Mouse (Mus musculus) midbrain, embryonic 14.5 days (tissue): ENCODE measurements around the gene Ppfia4. TPM values are rescaled to one million over a fixed set of nuclear protein-coding genes. Genes with fewer than 3 reads are reported as not detected.

Source experiments
- ATAC-seq: fragments of 200-750 bp; cut with Nextera tagmentation; 2 replicates; pipeline ENCODE4 v1.8.0; 2017; ENCODE audit warnings: moderate number of reproducible peaks, moderate library complexity; ENCODE audit not compliant: low FRiP score, low TSS enrichment
- DNase-seq: peaks from one replicate; pipeline ENCODE4 v3.0.0-alpha.2; 2015
- H3K27ac ChIP-seq: fragments of 300-500 bp; sonication (generic); replicated peaks from 2 replicates; pipeline ENCODE4 v1.5.1; 2014; ENCODE audit warnings: mild to moderate bottlenecking, low read depth, low read length, moderate library complexity
- H3K27me3 ChIP-seq: fragments of 300-500 bp; sonication (generic); 2 replicates; pipeline ENCODE4 v1.6.1; 2014; ENCODE audit warnings: low read length, control low read depth, mixed read lengths; ENCODE audit not compliant: control insufficient read depth, insufficient read depth
- H3K36me3 ChIP-seq: fragments of 300-500 bp; sonication (generic); 2 replicates; pipeline ENCODE4 v1.6.1; 2014; ENCODE audit warnings: low read length, control low read depth; ENCODE audit not compliant: control insufficient read depth, insufficient read depth
- H3K4me1 ChIP-seq: fragments of 300-500 bp; sonication (generic); 2 replicates; pipeline ENCODE4 v1.6.1; 2014; ENCODE audit warnings: mild to moderate bottlenecking, antibody characterized with exemption, low read length, control low read depth; ENCODE audit not compliant: control insufficient read depth, insufficient read depth
- H3K4me2 ChIP-seq: fragments of 300-500 bp; sonication (generic); 2 replicates; pipeline ENCODE4 v1.6.1; 2014; ENCODE audit warnings: mild to moderate bottlenecking, low read length, moderate library complexity
- H3K4me3 ChIP-seq: fragments of 300-500 bp; sonication (generic); replicated peaks from 2 replicates; pipeline ENCODE4 v1.5.1; 2014; ENCODE audit warnings: low read depth, low read length
- H3K9ac ChIP-seq: fragments of 300-500 bp; sonication (generic); replicated peaks from 2 replicates; pipeline ENCODE4 v1.6.1; 2014; ENCODE audit warnings: mild to moderate bottlenecking, low read length, moderate library complexity
- H3K9me3 ChIP-seq: fragments of 300-500 bp; sonication (generic); 2 replicates; pipeline ENCODE4 v1.6.1; 2016; ENCODE audit warnings: low read length, control low read depth, mixed read lengths; ENCODE audit not compliant: control insufficient read depth
- WGBS: fragments of 180-500 bp; shearing (Covaris S2); extraction: QIAGEN DNeasy Blood & Tissue Kit; methylation state at CpG from one replicate; pipeline ENCODE4 v1.1.7; 2014; 5-methylcytosine and 5-hydroxymethylcytosine counted together
- polyA plus RNA-seq: library from polyadenylated mRNA; unstranded; fragments of >200 nt; fragmentation: Nextera tagmentation; extraction: Ambion mirVana; gene quantifications from 2 replicates; pipeline ENCODE4 v1.2.1, GENCODE M21; 2014

The Ppfia4 gene
- polyA plus RNA-seq, 1 experiment from 2014 or later, result 11.5 TPM

DNA sequence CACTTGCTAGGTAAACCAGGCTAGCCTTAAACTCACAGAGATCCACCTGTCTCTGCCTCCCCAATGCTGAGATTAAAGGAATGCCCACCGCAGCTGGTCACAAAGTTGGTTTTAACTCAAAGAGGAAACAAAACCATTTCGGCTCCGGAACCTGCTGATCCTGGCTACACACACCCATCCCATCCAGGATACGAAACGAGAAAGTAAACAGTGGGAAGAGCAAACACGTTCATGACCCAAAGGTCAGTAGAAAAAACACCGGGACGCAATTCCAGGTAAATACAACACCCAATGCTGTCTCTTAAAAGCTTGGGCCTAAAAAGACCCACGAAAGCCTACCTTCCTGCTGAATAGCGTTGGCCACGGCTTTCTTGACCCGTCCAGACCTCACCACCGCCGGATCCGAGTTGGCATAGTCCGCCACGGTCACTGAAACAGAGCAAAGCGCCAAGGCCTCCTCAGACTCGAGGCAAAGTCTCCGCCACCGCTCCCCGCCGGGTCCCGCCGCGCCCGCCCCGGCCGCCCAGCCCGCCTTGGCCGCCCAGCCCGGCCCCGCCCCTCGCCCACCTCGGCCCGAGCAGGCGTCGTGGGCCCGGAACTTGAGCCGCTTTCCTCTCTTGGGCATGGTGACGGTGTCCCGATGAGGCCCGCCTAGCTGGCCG is 28.6 kb upstream of the Ppfia4 start:
- peak overlapping the region; percentile 84 for H3K27ac ChIP-seq
- H3K9ac ChIP-seq, result peak overlapping the region; percentile 90
- WGBS, result 2% methylated on average over 44 of the region's 44 CpGs
- peaks cover 11% of the 10 kb centered on the region for H3K4me1 ChIP-seq
- peak overlapping the region; percentile 73 for H3K4me2 ChIP-seq
- H3K27me3 ChIP-seq, result no peaks in the 10 kb centered on the region
- ATAC-seq (peak; percentile 85), DNase-seq (peak; percentile 8)
- no peaks in the 10 kb centered on the region for H3K9me3 ChIP-seq
- H3K36me3 ChIP-seq, result peaks cover 24% of the 10 kb centered on the region
- H3K4me3 ChIP-seq, result peak overlapping the region; percentile 93

- peaks cover 31% of the 10 kb centered on the region for H3K36me3 ChIP-seq
- no peak overlapping the region for H3K27ac ChIP-seq
- no peak overlapping the region for H3K9ac ChIP-seq
- WGBS, result 89% methylated on average over 7 of the region's 7 CpGs
- ATAC-seq (no peak), DNase-seq (no peak)
- H3K27me3 ChIP-seq, result no peaks in the 10 kb centered on the region
- peak overlapping the region; percentile 93 for H3K4me3 ChIP-seq
- H3K9me3 ChIP-seq, result no peaks in the 10 kb centered on the region
- peak overlapping the region; percentile 73 for H3K4me2 ChIP-seq
- peaks cover 11% of the 10 kb centered on the region for H3K4me1 ChIP-seq
Observed at GRCm38 (mm10) chr1:134360656-134361055, 27.9 kb upstream of the Ppfia4 start.

DNA sequence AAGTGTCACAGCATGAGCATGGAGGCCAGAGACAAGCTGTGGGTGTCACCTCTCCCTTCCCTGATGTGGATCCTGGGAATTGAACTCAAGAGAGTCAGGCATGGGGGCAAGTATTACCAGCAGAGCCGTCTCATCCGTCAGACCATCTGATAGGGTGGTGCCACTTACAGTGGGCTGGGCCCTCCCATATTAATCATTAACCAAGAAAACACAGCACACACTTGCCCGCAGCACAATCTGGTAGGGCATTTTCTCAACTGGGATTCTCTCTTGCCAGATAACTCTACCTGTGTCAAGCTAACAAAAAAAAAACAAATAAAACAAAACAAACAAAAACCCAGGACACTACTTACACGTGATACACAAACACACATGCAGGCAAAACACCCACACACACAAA is 24.7 kb upstream of the Ppfia4 start:
- no peak overlapping the region for H3K27ac ChIP-seq
- no peak overlapping the region for H3K9ac ChIP-seq
- DNase-seq (no peak), ATAC-seq (no peak)
- H3K4me2 ChIP-seq, result no peak overlapping the region
- H3K27me3 ChIP-seq, result no peaks in the 10 kb centered on the region
- H3K4me3 ChIP-seq, result no peak overlapping the region
- H3K36me3 ChIP-seq, result peaks cover 62% of the 10 kb centered on the region
- H3K4me1 ChIP-seq, result peaks cover 11% of the 10 kb centered on the region
- H3K9me3 ChIP-seq, result no peaks in the 10 kb centered on the region
- 96% methylated on average over 4 of the region's 4 CpGs for WGBS

GRCm38 (mm10) chr1:134353326-134353725 is 20.6 kb upstream of the Ppfia4 start:
- Histone ChIP-seq H3K4me2 (no peak overlapping the region), H3K9ac (no peak overlapping the region), H3K27ac (no peak overlapping the region), H3K27me3 (no peaks in the 10 kb centered on the region), H3K4me3 (no peak overlapping the region), H3K4me1 (no peaks in the 10 kb centered on the region), H3K9me3 (no peaks in the 10 kb centered on the region), H3K36me3 (peaks cover 87% of the 10 kb centered on the region)
- WGBS, result 93% methylated on average over 2 of the region's 2 CpGs
- ATAC-seq, result no peak
- DNase-seq, result no peak

DNA sequence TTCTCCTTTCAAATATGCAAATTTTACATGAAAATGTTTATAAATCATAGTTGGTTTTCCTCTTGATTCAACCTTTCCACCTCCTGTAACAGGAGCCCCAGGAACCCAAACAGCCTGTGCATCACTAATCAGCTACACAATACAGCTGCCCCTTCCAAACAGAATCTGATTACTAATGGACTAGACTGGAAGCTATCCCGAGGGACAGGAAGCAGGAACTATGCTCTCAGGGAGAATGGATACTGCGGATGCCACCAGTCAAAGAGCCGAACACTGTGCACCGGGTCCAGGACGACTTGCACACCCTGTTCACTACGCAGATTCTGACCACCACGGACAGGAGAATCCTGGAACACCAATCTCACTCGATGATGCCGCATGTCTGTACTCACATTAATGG is 15.1 kb upstream of the Ppfia4 start:
- H3K9me3 ChIP-seq, result no peaks in the 10 kb centered on the region
- DNase-seq (no peak), ATAC-seq (no peak)
- H3K4me2 ChIP-seq, result no peak overlapping the region
- no peak overlapping the region for H3K9ac ChIP-seq
- no peak overlapping the region for H3K27ac ChIP-seq
- H3K27me3 ChIP-seq, result no peaks in the 10 kb centered on the region
- H3K36me3 ChIP-seq, result peaks cover 65% of the 10 kb centered on the region
- no peaks in the 10 kb centered on the region for H3K4me1 ChIP-seq
- WGBS, result 88% methylated on average over 9 of the region's 9 CpGs
- H3K4me3 ChIP-seq, result no peak overlapping the region

GRCm38 (mm10) chr1:134345075-134345474 is 12.3 kb upstream of the Ppfia4 start:
- H3K27me3 ChIP-seq, result no peaks in the 10 kb centered on the region
- 78% methylated on average over 4 of the region's 4 CpGs for WGBS
- peak overlapping the region; percentile 76 for H3K4me2 ChIP-seq
- peak overlapping the region; percentile 47 for H3K4me3 ChIP-seq
- no peak overlapping the region for H3K9ac ChIP-seq
- H3K36me3 ChIP-seq, result peaks cover 38% of the 10 kb centered on the region
- H3K9me3 ChIP-seq, result no peaks in the 10 kb centered on the region
- H3K27ac ChIP-seq, result peak overlapping the region; percentile 14; the same call in 1 of the 2 replicates
- no peaks in the 10 kb centered on the region for H3K4me1 ChIP-seq
- ATAC-seq (no peak), DNase-seq (no peak)

GRCm38 (mm10) chr1:134344005-134344950 is 11.6 kb upstream of the Ppfia4 start:
- Histone ChIP-seq H3K27me3 (no peaks in the 10 kb centered on the region), H3K4me2 (peak overlapping the region; percentile 76), H3K9me3 (no peaks in the 10 kb centered on the region), H3K9ac (peak overlapping the region; percentile 60), H3K27ac (peak overlapping the region; percentile 49; the same call in 1 of the 2 replicates), H3K4me3 (peak overlapping the region; percentile 47), H3K36me3 (peaks cover 30% of the 10 kb centered on the region), H3K4me1 (no peaks in the 10 kb centered on the region)
- ATAC-seq (peak; percentile 96), DNase-seq (peak; percentile 96)
- 1% methylated on average over 53 of the region's 54 CpGs for WGBS

GRCm38 (mm10) chr1:134343567-134343966 is 10.8 kb upstream of the Ppfia4 start:
- H3K27me3 ChIP-seq, result no peaks in the 10 kb centered on the region
- ATAC-seq (0 out of 2 replicates have a peak, but pooled peaks have one; percentile 9), DNase-seq (peak; percentile 21)
- no peaks in the 10 kb centered on the region for H3K4me1 ChIP-seq
- peaks cover 25% of the 10 kb centered on the region for H3K36me3 ChIP-seq
- 2% methylated on average over 2 of the region's 2 CpGs for WGBS
- H3K4me3 ChIP-seq, result peak overlapping the region; percentile 47
- H3K4me2 ChIP-seq, result peak overlapping the region; percentile 76
- no peaks in the 10 kb centered on the region for H3K9me3 ChIP-seq
- no peak overlapping the region for H3K27ac ChIP-seq
- H3K9ac ChIP-seq, result peak overlapping the region; percentile 60
